Mouse (Mus musculus): ENCODE results near the gene Capza1.
"Not testable (repeated sequence)": the region's sequence is repeated elsewhere in the genome, so short reads cannot be mapped to it uniquely, and the experiment has no call there.

The Capza1 gene

GRCm38 (mm10) chr3:104817481-104817990 is 46.8 kb downstream of the Capza1 start:
- DNase-seq (ENCODE audit: low spot score): no peak

GRCm38 (mm10) chr3:104816130-104816529 is 48.2 kb downstream of the Capza1 start:
- DNase-seq (ENCODE audit: low spot score): no peak

- DNase-seq (ENCODE audit: low spot score): no peak
Measured at GRCm38 (mm10) chr3:104815346-104815745, 49.0 kb downstream of the Capza1 start.

- no peak for DNase-seq (ENCODE audit: low spot score)
Measured at GRCm38 (mm10) chr3:104814746-104815145, 49.6 kb downstream of the Capza1 start.

- DNase-seq (ENCODE audit: low spot score): not testable (repeated sequence)
Measured at GRCm38 (mm10) chr3:104813227-104813626, 51.1 kb downstream of the Capza1 start.

- DNase-seq (ENCODE audit: low spot score): no peak
Measured at GRCm38 (mm10) chr3:104812254-104812653, 52.1 kb downstream of the Capza1 start.

GRCm38 (mm10) chr3:104811752-104812151 is 52.6 kb downstream of the Capza1 start:
- DNase-seq (ENCODE audit: low spot score): no peak

GRCm38 (mm10) chr3:104805539-104805938 is 58.8 kb downstream of the Capza1 start:
- DNase-seq (ENCODE audit: low spot score): no peak

- no peak for DNase-seq (ENCODE audit: low spot score)
Measured at GRCm38 (mm10) chr3:104804312-104804711, 60.0 kb downstream of the Capza1 start.

- no peak for DNase-seq (ENCODE audit: low spot score)
Measured at GRCm38 (mm10) chr3:104801481-104801880, 62.8 kb downstream of the Capza1 start.

- no peak for DNase-seq (ENCODE audit: low spot score)
Measured at GRCm38 (mm10) chr3:104800681-104801080, 63.6 kb downstream of the Capza1 start.

- DNase-seq (ENCODE audit: low spot score): no peak
Measured at GRCm38 (mm10) chr3:104796430-104797082, 67.7 kb downstream of the Capza1 start.

GRCm38 (mm10) chr3:104795661-104796340 is 68.5 kb downstream of the Capza1 start:
- no peak for DNase-seq (ENCODE audit: low spot score)

GRCm38 (mm10) chr3:104794953-104795470 is 69.3 kb downstream of the Capza1 start:
- DNase-seq (ENCODE audit: low spot score): no peak

- DNase-seq (ENCODE audit: low spot score): peak; percentile 72
Measured at GRCm38 (mm10) chr3:104793871-104794828, 70.2 kb downstream of the Capza1 start.

GRCm38 (mm10) chr3:104792360-104793270 is 71.7 kb downstream of the Capza1 start:
- DNase-seq (ENCODE audit: low spot score): no peak

GRCm38 (mm10) chr3:104791671-104792070 is 72.6 kb downstream of the Capza1 start:
- no peak for DNase-seq (ENCODE audit: low spot score)

- DNase-seq (ENCODE audit: low spot score): no peak
Measured at GRCm38 (mm10) chr3:104791017-104791416, 73.3 kb downstream of the Capza1 start.

- no peak for DNase-seq (ENCODE audit: low spot score)
Measured at GRCm38 (mm10) chr3:104790401-104790937, 73.8 kb downstream of the Capza1 start.

- DNase-seq (ENCODE audit: low spot score): no peak
Measured at GRCm38 (mm10) chr3:104789822-104790221, 74.5 kb downstream of the Capza1 start.

- DNase-seq (ENCODE audit: low spot score): no peak
Measured at GRCm38 (mm10) chr3:104789312-104789605, 75.0 kb downstream of the Capza1 start.
